16 mouse cellular contexts compared by ENCODE assay signal in genomic region chr14:85738567-85738966, GRCm38 (mm10).
"Had no signal": no experiment of that assay in that cellular context is flagged by ENCODE, and none has a peak within 500 bp of the region (broad histone marks: within the 10 kb centered on the region; RNA-seq: fewer than 3 reads in every experiment).

No protein-coding gene starts in this region.

- H3K4me3 ChIP-seq: hindbrain, embryonic 15.5 days; liver, embryonic 15.5 days; midbrain, embryonic 10.5 days; myocyte; neural tube, embryonic 13.5 days had no signal

- H3K27ac ChIP-seq: hindbrain, embryonic 15.5 days; liver, embryonic 15.5 days; midbrain, embryonic 10.5 days; neural tube, embryonic 13.5 days; stomach, postnatal 0 days had no signal

- H3K27me3 ChIP-seq: hindbrain, embryonic 15.5 days; liver, embryonic 15.5 days; neural tube, embryonic 13.5 days had no signal

- DNase-seq: kidney, adult 2 months; kidney, postnatal 10 days; layer of hippocampus, postnatal 36 days; lung, adult 2 months; lung, postnatal 4 days; midbrain, embryonic 14.5 days; right cerebral cortex, adult 18-20 months; thymus, postnatal 4 days had no signal

- H3K4me2 ChIP-seq: hindbrain, embryonic 15.5 days; liver, embryonic 11.5 days; liver, embryonic 15.5 days; neural tube, embryonic 13.5 days had no signal

- H3K9ac ChIP-seq: hindbrain, embryonic 15.5 days; liver, embryonic 15.5 days; neural tube, embryonic 13.5 days had no signal

- H3K9me3 ChIP-seq: hindbrain, embryonic 15.5 days; liver, embryonic 15.5 days; midbrain, embryonic 10.5 days; neural tube, embryonic 13.5 days had no signal

- ATAC-seq: lung, postnatal 0 days had no signal

- H3K4me1 ChIP-seq: hindbrain, embryonic 15.5 days; liver, embryonic 15.5 days; midbrain, embryonic 10.5 days; neural tube, embryonic 13.5 days had no signal

- H3K36me3 ChIP-seq: hindbrain, embryonic 15.5 days; liver, embryonic 15.5 days; midbrain, embryonic 10.5 days; neural tube, embryonic 13.5 days had no signal
